Mouse (Mus musculus) urinary bladder, adult 18-20 months (tissue): ENCODE results near the gene Fam155a.
"Not testable (repeated sequence)": the region's sequence is repeated elsewhere in the genome, so short reads cannot be mapped to it uniquely, and the experiment has no call there.

Experiments used
- DNase-seq, 2 experiments: peaks; one replicate each; pipeline ENCODE4 v3.0.0; 2022; ENCODE audit warnings: low spot score in 2 of 2, mixed read lengths in 2 of 2

The Fam155a gene

GRCm38 (mm10) chr8:9402393-9402792, 368.6 kb downstream of the Fam155a start:
- no peak for DNase-seq

GRCm38 (mm10) chr8:9398606-9399263, 372.2 kb downstream of the Fam155a start:
- no peak for DNase-seq

- DNase-seq = no peak
Measured at GRCm38 (mm10) chr8:9398040-9398439, 372.9 kb downstream of the Fam155a start.

- no peak for DNase-seq
Measured at GRCm38 (mm10) chr8:9394670-9395069, 376.3 kb downstream of the Fam155a start.

GRCm38 (mm10) chr8:9393246-9393645, 377.7 kb downstream of the Fam155a start:
- DNase-seq = no peak

GRCm38 (mm10) chr8:9390229-9390628, 380.7 kb downstream of the Fam155a start:
- DNase-seq = not testable (repeated sequence)

- no peak for DNase-seq
Measured at GRCm38 (mm10) chr8:9369201-9369600, 401.8 kb downstream of the Fam155a start.

GRCm38 (mm10) chr8:9367721-9368120, 403.2 kb downstream of the Fam155a start:
- DNase-seq = no peak

GRCm38 (mm10) chr8:9365381-9365780, 405.6 kb downstream of the Fam155a start:
- no peak for DNase-seq

- peak in 1 of 2 experiments; percentile 4 for DNase-seq
Measured at GRCm38 (mm10) chr8:9348523-9349135, 422.3 kb downstream of the Fam155a start.

- no peak for DNase-seq
Measured at GRCm38 (mm10) chr8:9347163-9347562, 423.8 kb downstream of the Fam155a start.

GRCm38 (mm10) chr8:9344136-9344535, 426.8 kb downstream of the Fam155a start:
- no peak for DNase-seq

- no peak for DNase-seq
Measured at GRCm38 (mm10) chr8:9342998-9343397, 428.0 kb downstream of the Fam155a start.

GRCm38 (mm10) chr8:9342593-9342992, 428.4 kb downstream of the Fam155a start:
- DNase-seq = no peak

GRCm38 (mm10) chr8:9337905-9338304, 433.1 kb downstream of the Fam155a start:
- no peak for DNase-seq

GRCm38 (mm10) chr8:9335933-9336303, 435.0 kb downstream of the Fam155a start:
- no peak for DNase-seq

GRCm38 (mm10) chr8:9335285-9335932, 435.6 kb downstream of the Fam155a start:
- DNase-seq = no peak

GRCm38 (mm10) chr8:9332766-9333165, 438.2 kb downstream of the Fam155a start:
- DNase-seq = no peak

GRCm38 (mm10) chr8:9309456-9309855, 461.5 kb downstream of the Fam155a start:
- DNase-seq = peak in 1 of 2 experiments; percentile 1

- DNase-seq = no peak
Measured at GRCm38 (mm10) chr8:9303526-9304135, 467.3 kb downstream of the Fam155a start.

GRCm38 (mm10) chr8:9295046-9295445, 475.9 kb downstream of the Fam155a start:
- DNase-seq = no peak

GRCm38 (mm10) chr8:9292532-9292931, 478.4 kb downstream of the Fam155a start:
- DNase-seq = no peak
